Mouse (Mus musculus): ENCODE measurements around the gene Prkce. TPM values are rescaled to one million over a fixed set of nuclear protein-coding genes. Genes with fewer than 3 reads are reported as not detected.

The Prkce gene
- total and polyA plus RNA-seq, 2 experiments from 2014 or later = 50.8 to 55.8 TPM

- H3K9ac ChIP-seq (replicated peaks; ENCODE audit: low read length) = no peak overlapping the region
- no peaks in the 10 kb centered on the region for H3K27me3 ChIP-seq (ENCODE audit: insufficient read depth, low read length)
- TF ChIP-seq CTCF (IDR thresholded peaks at IDR 0.05; ENCODE audit: low read depth) = no peak
- H3K9me3 ChIP-seq (ENCODE audit: low read length) = no peaks in the 10 kb centered on the region
- 50% methylated on average over 4 of the region's 4 CpGs for WGBS
- DNase-seq (ENCODE audit: low spot score) (no peak), ATAC-seq (no peak)
- no peaks in the 10 kb centered on the region for H3K36me3 ChIP-seq (ENCODE audit: insufficient read depth, low read length)
- H3K4me2 ChIP-seq (ENCODE audit: low read depth, low read length) = peak overlapping the region; percentile 45
- H3K4me1 ChIP-seq (ENCODE audit: insufficient read depth, low read length) = peaks cover 29% of the 10 kb centered on the region
- peak overlapping the region; percentile 76; the same call in 1 of the 2 replicates for H3K27ac ChIP-seq
- H3K4me3 ChIP-seq (ENCODE audit: low read length) = no peak overlapping the region
Observed at GRCm38 (mm10) chr17:86351282-86351681, 183.7 kb downstream of the Prkce start.

GRCm38 (mm10) chr17:86352247-86353037 is 184.9 kb downstream of the Prkce start:
- 79% methylated on average over 12 of the region's 12 CpGs for WGBS
- no peak for DNase-seq (ENCODE audit: low spot score)
- no peak for ATAC-seq

GRCm38 (mm10) chr17:86353679-86354078 is 186.1 kb downstream of the Prkce start:
- no peak overlapping the region for H3K27ac ChIP-seq
- H3K4me2 ChIP-seq (ENCODE audit: low read depth, low read length) = no peak overlapping the region
- DNase-seq (ENCODE audit: low spot score) (peak; percentile 42), ATAC-seq (no peak)
- TF ChIP-seq CTCF (IDR thresholded peaks at IDR 0.05; ENCODE audit: low read depth) = no peak
- H3K4me1 ChIP-seq (ENCODE audit: insufficient read depth, low read length) = peaks cover 35% of the 10 kb centered on the region
- H3K9ac ChIP-seq (replicated peaks; ENCODE audit: low read length) = no peak overlapping the region
- H3K27me3 ChIP-seq (ENCODE audit: insufficient read depth, low read length) = no peaks in the 10 kb centered on the region
- no peaks in the 10 kb centered on the region for H3K36me3 ChIP-seq (ENCODE audit: insufficient read depth, low read length)
- 49% methylated on average over 4 of the region's 4 CpGs for WGBS
- no peak overlapping the region for H3K4me3 ChIP-seq (ENCODE audit: low read length)
- no peaks in the 10 kb centered on the region for H3K9me3 ChIP-seq (ENCODE audit: low read length)

More at GRCm38 (mm10) chr17:86352247-86353037, 184.9 kb downstream of the Prkce start:
- no peaks in the 10 kb centered on the region for H3K27me3 ChIP-seq (ENCODE audit: insufficient read depth, low read length)
- H3K27ac ChIP-seq = no peak overlapping the region
- peaks cover 32% of the 10 kb centered on the region for H3K4me1 ChIP-seq (ENCODE audit: insufficient read depth, low read length)
- no peak for TF ChIP-seq CTCF (IDR thresholded peaks at IDR 0.05; ENCODE audit: low read depth)
- H3K36me3 ChIP-seq (ENCODE audit: insufficient read depth, low read length) = no peaks in the 10 kb centered on the region
- no peak overlapping the region for H3K4me2 ChIP-seq (ENCODE audit: low read depth, low read length)
- H3K9ac ChIP-seq (replicated peaks; ENCODE audit: low read length) = no peak overlapping the region
- no peaks in the 10 kb centered on the region for H3K9me3 ChIP-seq (ENCODE audit: low read length)
- H3K4me3 ChIP-seq (ENCODE audit: low read length) = no peak overlapping the region

GRCm38 (mm10) chr17:86354101-86354500 is 186.5 kb downstream of the Prkce start:
- H3K4me3 ChIP-seq (ENCODE audit: low read length) = no peak overlapping the region
- H3K27ac ChIP-seq = no peak overlapping the region
- no peak overlapping the region for H3K9ac ChIP-seq (replicated peaks; ENCODE audit: low read length)
- H3K4me1 ChIP-seq (ENCODE audit: insufficient read depth, low read length) = peaks cover 39% of the 10 kb centered on the region
- H3K36me3 ChIP-seq (ENCODE audit: insufficient read depth, low read length) = no peaks in the 10 kb centered on the region
- ATAC-seq = no peak
- WGBS = 77% methylated on average over 4 of the region's 4 CpGs
- H3K4me2 ChIP-seq (ENCODE audit: low read depth, low read length) = no peak overlapping the region
- no peak for DNase-seq (ENCODE audit: low spot score)
- no peaks in the 10 kb centered on the region for H3K9me3 ChIP-seq (ENCODE audit: low read length)
- no peaks in the 10 kb centered on the region for H3K27me3 ChIP-seq (ENCODE audit: insufficient read depth, low read length)
- TF ChIP-seq CTCF (IDR thresholded peaks at IDR 0.05; ENCODE audit: low read depth) = no peak

GRCm38 (mm10) chr17:86354896-86355295 is 187.3 kb downstream of the Prkce start:
- no peak overlapping the region for H3K4me2 ChIP-seq (ENCODE audit: low read depth, low read length)

GRCm38 (mm10) chr17:86355318-86355717 is 187.7 kb downstream of the Prkce start:
- H3K4me3 ChIP-seq (ENCODE audit: low read length) = no peak overlapping the region
- 83% methylated on average over 2 of the region's 2 CpGs for WGBS
- no peak for ATAC-seq
- no peak overlapping the region for H3K4me2 ChIP-seq (ENCODE audit: low read depth, low read length)
- peaks cover 36% of the 10 kb centered on the region for H3K4me1 ChIP-seq (ENCODE audit: insufficient read depth, low read length)
- no peak overlapping the region for H3K9ac ChIP-seq (replicated peaks; ENCODE audit: low read length)
- H3K36me3 ChIP-seq (ENCODE audit: insufficient read depth, low read length) = no peaks in the 10 kb centered on the region
- H3K27me3 ChIP-seq (ENCODE audit: insufficient read depth, low read length) = no peaks in the 10 kb centered on the region
- H3K9me3 ChIP-seq (ENCODE audit: low read length) = no peaks in the 10 kb centered on the region
- H3K27ac ChIP-seq = no peak overlapping the region
- no peak for TF ChIP-seq CTCF (IDR thresholded peaks at IDR 0.05; ENCODE audit: low read depth)
- DNase-seq (ENCODE audit: low spot score) = no peak

More at GRCm38 (mm10) chr17:86354896-86355295, 187.3 kb downstream of the Prkce start:
- TF ChIP-seq CTCF (IDR thresholded peaks at IDR 0.05; ENCODE audit: low read depth) = no peak
- ATAC-seq (no peak), DNase-seq (ENCODE audit: low spot score) (no peak)
- Histone ChIP-seq H3K9me3 (ENCODE audit: low read length) (no peaks in the 10 kb centered on the region), H3K27ac (no peak overlapping the region), H3K4me3 (ENCODE audit: low read length) (no peak overlapping the region), H3K36me3 (ENCODE audit: insufficient read depth, low read length) (no peaks in the 10 kb centered on the region), H3K9ac (replicated peaks; ENCODE audit: low read length) (no peak overlapping the region), H3K27me3 (ENCODE audit: insufficient read depth, low read length) (no peaks in the 10 kb centered on the region), H3K4me1 (ENCODE audit: insufficient read depth, low read length) (peaks cover 39% of the 10 kb centered on the region)
- 92% methylated on average over 3 of the region's 3 CpGs for WGBS
